Mouse (Mus musculus) small intestine, adult 2 months (tissue): ENCODE measurements around the gene Slc4a1ap.

Source experiments
- CTCF ChIP-seq: fragments of 200-500 bp; IDR thresholded peaks from 2 replicates; pipeline ENCODE4 v1.5.1; 2012; ENCODE audit warnings: low read depth, mild to moderate bottlenecking, control low read depth, inconsistent platforms, low read length, moderate library complexity, mixed read lengths; ENCODE audit not compliant: insufficient replicate concordance, insufficient read length; ENCODE audit errors: extremely low read depth
- POLR2A ChIP-seq: fragments of 200-500 bp; IDR thresholded peaks from 2 replicates; pipeline ENCODE4 v1.6.1; 2012; ENCODE audit warnings: low read depth, mild to moderate bottlenecking, control low read depth, inconsistent platforms, low read length, moderate library complexity

GRCm38 (mm10) chr5:31583261-31583660 lies 56.5 kb downstream of the Slc4a1ap start:
- TF ChIP-seq POLR2A (no peak), CTCF (no peak)
